Mouse (Mus musculus) cerebellum, postnatal 25 days (tissue): ENCODE results near the gene Flt1.
A peak's percentile ranks its signal among the peaks of the same experiment; 100 is the strongest.

ENCODE experiments used
- DNase-seq, 2 experiments: peaks; one replicate each; pipeline ENCODE4 v3.0.0; 2021; ENCODE audit warnings: mixed read lengths in 2 of 2

Flt1 gene

GRCm38 (mm10) chr5:147725831-147726700 lies at the start of gene Flt1:
TSS of gene Flt1 (minus strand) at chr5:147726011.
- peak; percentile 10 to 44 for DNase-seq

GRCm38 (mm10) chr5:147775222-147775621 lies 49.4 kb upstream of the Flt1 start:
- DNase-seq: no peak

DNA sequence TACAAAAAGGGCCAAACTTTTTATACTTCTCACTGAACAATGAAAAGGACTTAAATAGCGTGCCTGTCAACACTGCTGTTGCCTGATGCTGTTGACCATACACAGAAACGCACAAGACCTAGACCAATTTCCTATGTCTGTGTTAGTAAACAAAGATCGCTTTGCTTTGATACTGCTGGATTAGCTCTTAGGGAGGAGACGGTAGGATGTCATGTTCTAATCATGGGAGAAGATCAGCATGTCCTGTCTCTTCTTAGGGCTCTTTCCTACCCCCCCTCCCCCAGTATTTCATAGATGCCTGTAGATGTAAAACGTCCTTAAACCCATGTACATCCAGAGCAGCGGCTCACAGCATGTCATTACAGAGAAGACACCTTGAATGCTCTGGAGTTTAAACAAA lies 44.1 kb upstream of the Flt1 start:
- no peak for DNase-seq

GRCm38 (mm10) chr5:147764061-147764460 lies 38.2 kb upstream of the Flt1 start:
- no peak for DNase-seq

GRCm38 (mm10) chr5:147761984-147762383 lies 36.2 kb upstream of the Flt1 start:
- DNase-seq: no peak

DNA sequence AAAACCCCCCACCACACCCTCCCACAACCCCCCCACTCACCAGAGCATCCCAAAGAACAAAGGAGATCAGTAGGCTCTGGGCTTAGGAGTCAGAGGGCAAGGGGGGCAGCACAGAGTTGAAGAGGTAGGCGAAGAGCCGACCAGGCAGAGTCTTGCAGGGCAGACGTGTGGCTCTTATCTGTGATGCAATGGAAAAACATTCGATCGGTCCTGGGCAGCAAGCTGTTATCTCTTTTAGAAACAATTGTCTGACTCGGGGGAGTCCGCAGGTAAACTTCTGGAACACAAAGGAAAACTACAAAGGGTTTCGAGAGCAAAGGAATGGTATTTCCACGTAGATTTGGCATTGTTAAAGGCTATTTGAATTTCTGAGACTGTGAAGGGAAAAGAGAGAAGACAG lies 35.5 kb upstream of the Flt1 start:
- no peak for DNase-seq

- DNase-seq: no peak
Measured at GRCm38 (mm10) chr5:147758640-147759319, 33.0 kb upstream of the Flt1 start.

DNA sequence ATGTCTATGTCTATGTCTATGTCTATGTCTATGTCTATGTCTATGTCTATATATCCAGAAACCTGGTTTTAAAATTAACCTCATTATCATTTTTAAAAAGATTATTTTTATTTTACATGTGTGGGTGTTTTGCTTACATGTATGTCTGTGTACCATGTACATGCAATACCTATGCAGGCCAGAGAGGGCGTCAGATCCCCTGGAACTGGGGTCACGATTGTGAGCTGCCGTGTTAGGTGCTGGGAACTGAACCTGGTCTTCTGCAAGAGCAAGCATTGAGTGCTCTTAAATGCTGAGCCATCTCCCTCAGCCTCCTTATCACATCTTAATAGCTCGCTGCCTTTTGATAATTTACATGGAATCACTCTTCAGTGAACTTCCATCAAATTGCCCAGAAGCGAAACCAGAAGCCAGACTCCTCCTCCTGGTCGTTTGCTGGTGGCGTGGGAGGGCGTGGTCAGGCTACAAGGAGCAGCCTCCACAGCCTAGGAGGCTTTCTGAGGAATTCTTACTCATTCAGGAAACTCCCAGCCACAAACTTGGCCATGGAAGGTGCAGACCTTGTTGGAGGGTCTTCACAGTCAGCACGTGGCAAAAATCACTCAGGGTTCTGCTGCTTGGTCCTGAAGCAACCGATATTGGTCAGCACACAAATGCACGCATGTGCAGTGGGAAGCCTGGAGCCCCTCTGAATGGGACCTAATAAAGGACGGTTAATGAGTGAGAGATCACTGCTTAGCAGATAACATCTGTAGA lies 32.2 kb upstream of the Flt1 start:
- DNase-seq: no peak

- peak in 1 of 2 experiments; percentile 5 for DNase-seq
Measured at GRCm38 (mm10) chr5:147752914-147753341, 27.1 kb upstream of the Flt1 start.

DNA sequence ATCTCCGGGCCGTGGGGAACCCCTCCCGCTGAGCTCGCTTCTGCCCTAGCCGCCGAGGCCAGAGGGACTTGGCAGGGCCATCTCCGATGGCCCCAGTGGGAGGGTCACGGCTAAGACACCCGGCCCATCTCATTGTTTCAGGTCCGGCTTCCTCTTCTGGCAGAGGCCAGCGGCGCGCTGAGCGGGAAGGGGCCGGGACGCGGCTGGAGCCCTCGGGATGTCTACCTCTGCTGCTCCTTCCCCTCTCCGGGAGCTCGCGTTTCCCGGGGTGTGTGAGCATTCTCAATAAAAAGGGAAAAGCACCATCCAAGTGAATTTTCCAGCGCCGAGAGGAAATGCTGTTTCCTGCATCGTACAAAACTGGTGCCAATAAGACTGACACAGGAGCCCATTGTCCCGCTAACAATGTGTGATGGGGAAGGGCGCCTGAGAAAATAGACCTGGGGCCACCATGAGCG lies 25.9 kb upstream of the Flt1 start:
- peak; percentile 25 to 26 for DNase-seq

GRCm38 (mm10) chr5:147749972-147750371 lies 24.2 kb upstream of the Flt1 start:
- no peak for DNase-seq

DNA sequence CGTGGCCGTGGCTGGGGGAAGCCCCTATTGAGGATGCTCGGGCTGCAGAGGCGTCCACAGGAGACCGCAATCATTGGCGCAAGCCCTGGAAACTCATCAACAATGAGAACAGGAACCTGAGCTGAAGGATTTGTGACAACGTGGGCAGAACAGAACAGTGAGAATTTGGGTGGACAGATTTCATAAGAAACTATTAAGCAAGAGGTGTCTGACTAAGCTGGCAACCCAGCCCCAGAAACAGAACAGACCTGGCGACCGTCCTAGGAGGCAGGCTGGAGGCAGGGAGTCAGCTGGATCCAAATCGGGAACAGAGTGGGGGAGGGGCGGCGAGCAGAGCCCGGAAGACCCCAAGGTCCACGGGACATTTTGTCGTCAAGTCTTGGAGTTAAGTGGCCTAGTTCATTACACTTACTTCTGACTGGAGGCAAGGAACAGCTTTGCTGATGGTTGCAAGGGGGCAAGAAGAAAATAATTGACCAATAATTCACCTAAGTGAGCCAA lies 22.3 kb upstream of the Flt1 start:
- peak; percentile 35 to 63 for DNase-seq

DNA sequence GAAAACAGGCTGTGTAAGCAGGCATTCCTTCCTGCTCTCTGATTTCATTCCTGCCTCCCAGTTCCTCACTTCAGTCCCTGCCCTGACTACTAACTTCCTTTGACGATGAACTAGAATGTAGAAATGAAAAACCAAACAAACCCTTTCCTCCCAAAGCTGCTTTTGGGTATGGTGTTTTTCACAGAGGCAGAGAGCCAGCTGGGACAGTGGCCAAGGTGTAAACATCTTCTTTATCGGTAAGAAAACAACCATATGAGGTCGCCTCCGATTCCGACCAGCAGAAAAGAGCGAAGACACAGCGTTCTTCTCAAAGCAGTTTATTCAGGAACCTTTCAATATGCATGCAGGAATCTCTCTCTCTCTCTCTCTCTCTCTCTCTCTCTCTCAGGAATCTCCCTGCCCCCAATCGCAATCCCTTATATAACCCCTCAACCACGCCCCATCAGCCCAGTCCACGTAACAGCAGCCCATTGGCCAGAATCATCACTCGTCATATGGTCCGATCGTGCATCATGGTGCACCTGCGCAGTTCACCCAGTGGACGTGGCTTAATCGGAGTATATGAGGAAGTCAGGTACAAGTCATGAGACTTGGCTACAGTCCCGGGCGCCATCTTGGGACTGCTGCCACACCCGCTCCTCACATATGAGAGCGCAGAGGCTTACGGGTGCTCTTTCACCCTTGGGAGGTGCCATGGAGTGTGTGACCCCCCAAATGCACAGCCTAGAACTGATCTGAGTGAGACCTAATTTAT lies 19.3 kb upstream of the Flt1 start:
- DNase-seq: no peak

DNA sequence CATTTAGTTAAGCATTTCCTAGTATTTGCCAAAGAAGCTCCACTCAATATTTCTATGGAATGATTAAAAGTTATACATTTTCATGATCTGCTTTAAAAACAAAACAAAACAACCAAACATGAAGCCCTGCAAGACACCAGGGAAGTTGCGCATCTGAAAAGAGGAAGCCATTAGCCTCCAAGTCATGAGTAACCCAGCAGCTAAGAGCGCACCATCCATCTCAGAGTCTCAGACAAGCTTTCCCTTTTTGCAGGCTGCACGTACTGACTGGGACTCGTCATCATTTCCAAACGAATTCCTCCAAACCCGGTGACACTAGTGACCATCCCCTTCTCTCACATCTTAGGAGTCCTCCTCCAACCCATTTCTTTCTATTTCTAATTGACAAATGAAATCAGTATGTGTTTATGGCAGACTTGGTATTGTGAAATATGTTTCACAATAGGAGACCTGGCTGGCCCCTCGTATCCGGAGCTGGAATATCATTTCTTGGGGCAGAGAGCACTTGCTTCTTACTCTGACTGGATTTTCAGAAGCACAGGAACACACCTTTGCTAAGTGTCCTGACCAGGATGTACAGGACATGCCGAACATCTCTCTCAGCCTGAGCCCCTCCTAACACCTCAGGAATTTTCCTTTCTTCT lies 16.8 kb upstream of the Flt1 start:
- no peak for DNase-seq

DNA sequence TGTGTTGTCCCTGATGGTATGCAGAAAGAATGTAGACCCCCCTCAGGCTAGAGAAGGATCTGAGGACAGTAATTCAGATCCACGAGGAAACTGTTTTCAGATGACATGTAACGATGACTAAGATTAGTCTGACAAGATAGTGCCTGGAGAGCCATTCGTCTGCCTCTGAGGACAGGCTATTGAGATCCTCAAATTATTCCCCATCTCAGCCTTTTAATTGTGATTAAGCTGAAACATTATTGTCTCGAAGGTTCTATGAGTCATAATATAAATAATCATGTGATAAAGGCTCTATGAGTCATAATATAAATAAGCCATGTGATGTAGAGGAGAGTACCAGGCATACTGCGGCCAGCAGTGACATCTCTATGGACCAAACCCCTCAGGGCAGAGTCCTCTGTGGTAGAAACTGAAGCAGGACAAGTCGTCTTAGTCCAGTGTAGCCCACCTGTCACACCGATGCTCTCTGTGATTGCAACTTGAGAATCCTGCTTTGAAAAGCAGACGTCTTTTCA lies 11.0 kb upstream of the Flt1 start:
- no peak for DNase-seq

- DNase-seq: peak in 1 of 2 experiments; percentile 21
Measured at GRCm38 (mm10) chr5:147733682-147734081, 7.9 kb upstream of the Flt1 start.

DNA sequence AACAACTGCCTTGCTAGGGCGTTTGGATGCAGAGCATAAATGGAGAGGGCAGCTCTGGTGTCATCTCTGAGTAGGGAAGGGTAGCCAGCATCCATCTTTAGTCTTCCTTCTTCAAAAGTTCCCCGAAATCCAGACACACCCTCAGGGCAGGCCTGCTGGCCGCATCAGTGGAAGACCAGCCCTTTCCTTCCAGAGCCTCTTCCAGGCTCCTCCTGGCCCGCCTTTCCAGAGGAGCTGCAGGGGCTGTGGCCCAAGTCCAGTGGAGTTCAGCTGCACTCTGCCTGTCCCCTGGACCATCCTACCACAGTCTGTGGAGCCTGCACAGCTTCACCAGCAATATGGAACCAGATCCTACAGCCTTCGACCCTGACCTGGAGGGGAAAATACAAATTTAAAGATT lies 7.1 kb upstream of the Flt1 start:
- DNase-seq: no peak

- DNase-seq: no peak
Measured at GRCm38 (mm10) chr5:147727481-147727880, 1.7 kb upstream of the Flt1 start.

DNA sequence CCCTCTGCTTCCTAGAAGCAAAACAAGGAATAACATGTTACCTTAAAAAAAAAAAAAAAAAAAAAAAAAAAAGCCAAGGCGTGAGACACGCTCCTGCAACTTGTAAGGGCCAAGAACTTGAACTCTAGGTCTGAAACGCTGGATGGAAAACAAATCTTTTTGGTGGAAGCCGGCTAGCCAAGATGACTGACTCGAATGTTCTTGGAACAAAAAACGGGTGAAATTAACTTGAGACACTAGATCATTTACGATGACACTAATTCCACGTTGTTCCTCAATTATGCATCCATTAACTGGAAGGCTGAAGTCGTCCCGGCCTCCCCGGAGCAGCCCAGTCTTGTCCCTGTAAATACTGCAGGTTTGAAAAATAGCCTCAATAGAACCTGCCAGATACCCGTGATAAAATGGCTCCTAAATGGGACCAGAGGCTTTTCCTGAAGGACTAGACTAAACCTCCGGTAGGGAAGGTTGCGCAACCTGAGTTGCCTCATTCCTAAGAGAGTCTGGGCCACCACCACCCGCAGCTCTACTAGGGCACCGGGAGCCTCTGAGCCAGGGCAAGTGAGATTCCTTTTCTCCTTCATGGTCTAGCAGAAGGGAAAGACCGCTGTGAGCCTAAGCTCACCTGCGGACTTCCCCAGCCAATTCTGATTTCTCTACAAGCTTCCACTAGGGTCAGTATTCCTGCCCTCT lies 1.0 kb upstream of the Flt1 start:
- DNase-seq: no peak

- peak; percentile 17 to 66 for DNase-seq
Measured at GRCm38 (mm10) chr5:147724945-147725830, 623 bp downstream of the Flt1 start.
